Mouse (Mus musculus) heart, postnatal 0 days (tissue): ENCODE data around the gene Gps2.
A peak's percentile ranks its signal among the peaks of the same experiment; 100 is the strongest.

Experiments used
- CTCF ChIP-seq: IDR thresholded peaks from 2 replicates; pipeline ENCODE4 v1.5.1; 2016; ENCODE audit warnings: antibody characterized with exemption, control low read depth, low read depth
- EP300 ChIP-seq: IDR thresholded peaks from 2 replicates; pipeline ENCODE4 v1.6.1; 2016; ENCODE audit warnings: antibody characterized with exemption, low read depth

DNA sequence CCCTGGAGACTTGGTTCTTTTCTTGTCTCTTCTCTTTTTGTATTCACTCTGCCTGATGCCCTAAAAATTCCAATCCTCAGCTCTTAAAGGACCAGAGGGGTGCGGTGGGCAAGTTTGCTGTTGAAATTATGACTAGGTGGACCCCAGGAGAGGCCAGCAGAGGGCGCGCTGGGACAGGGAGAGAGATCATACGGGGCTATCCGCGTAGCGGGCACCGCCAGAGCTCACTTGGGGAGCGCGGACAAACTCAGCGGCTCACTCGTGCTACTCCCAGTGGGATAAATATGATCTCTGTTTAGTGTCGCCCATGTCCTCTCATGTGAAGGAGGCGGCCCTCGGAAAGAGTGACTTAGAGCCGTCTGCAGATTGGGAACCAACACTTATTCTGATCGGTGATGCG is 20.5 kb downstream of the Gps2 start:
- TF ChIP-seq CTCF (peak; percentile 89), EP300 (no peak)
